Mouse (Mus musculus): ENCODE measurements at regions not wholly inside any gene's neighbourhood (a gene's known extent, or its start where the extent isn't known, plus 50 kb on each side); places are given as distances from the start of the nearest gene placed in this dataset.

DNA sequence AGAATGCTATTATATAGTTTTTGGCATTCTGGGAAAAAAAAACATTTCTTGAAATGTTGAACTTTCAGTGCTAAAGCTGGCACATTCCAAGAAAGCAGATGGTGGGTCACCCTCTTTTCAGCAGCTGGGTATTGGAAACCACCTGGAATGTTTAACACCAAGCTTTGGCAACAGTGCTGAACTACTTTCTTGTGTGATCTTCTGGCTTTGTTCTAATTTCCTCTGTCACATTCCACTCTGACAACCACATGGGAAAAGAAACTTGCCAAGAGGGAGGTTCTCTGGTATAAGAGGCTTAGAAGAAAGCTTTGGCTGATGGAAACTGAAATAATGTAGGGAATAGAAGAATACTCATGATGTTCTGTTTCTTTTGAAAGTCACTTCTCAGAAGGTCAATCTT is 920.4 kb upstream of the Tenm4 start:
- no peak for ATAC-seq (ENCODE audit: insufficient number of reproducible peaks, low FRiP score, low TSS enrichment, low read depth)

DNA sequence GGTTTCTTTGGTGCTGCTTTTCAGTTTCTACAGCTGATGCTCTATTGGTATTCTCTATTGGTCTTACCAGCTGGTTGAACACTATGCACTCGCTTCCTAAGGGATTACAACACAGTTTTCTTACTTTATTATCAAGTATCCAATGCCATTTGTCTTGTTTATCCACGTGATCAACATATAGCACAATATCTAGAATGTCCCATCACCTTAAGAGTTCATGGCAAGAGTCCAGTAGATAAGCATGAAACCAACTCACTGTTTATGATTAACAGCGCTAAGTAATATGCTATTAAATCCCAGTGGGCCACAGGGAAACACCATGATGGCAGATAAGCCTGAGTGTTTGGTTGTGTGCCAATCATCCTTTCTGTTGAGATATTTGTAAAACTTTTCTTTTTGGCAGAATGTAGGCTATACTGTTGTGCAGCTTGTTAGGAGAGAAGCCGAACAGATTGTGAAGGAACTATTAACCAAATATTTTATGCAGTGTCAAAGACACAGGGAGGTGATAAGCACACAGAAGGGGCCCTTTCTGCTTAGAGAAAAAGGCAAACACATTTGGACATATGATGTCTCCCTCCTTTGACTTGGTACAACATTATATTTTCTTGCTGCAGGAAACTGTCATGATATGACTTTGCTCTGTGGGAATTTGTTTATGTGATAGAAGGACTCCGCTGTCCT is 917.0 kb upstream of the Tenm4 start:
- Histone ChIP-seq H3K27ac (replicated peaks; ENCODE audit: low read depth, low read length) (no peak overlapping the region), H3K4me3 (ENCODE audit: low read depth, low read length) (no peak overlapping the region), H3K9me3 (ENCODE audit: control insufficient read depth, low read length) (no peaks in the 10 kb centered on the region), H3K27me3 (ENCODE audit: control insufficient read depth, insufficient read depth, low read length) (no peaks in the 10 kb centered on the region), H3K4me2 (ENCODE audit: low read depth, severe bottlenecking) (no peak overlapping the region), H3K36me3 (ENCODE audit: control insufficient read depth, insufficient read depth, low read length) (no peaks in the 10 kb centered on the region), H3K4me1 (ENCODE audit: control insufficient read depth, insufficient read depth, low read length) (no peaks in the 10 kb centered on the region), H3K9ac (ENCODE audit: low read length) (no peak overlapping the region)
- no peak for DNase-seq (ENCODE audit: low spot score)
- 88% methylated on average over 5 of the region's 5 CpGs for WGBS
- ATAC-seq (ENCODE audit: insufficient number of reproducible peaks, low FRiP score, low TSS enrichment, low read depth), result no peak

More for the DNA sequence above, 920.4 kb upstream of the Tenm4 start:
- no peak for DNase-seq (ENCODE audit: low spot score)
- no peaks in the 10 kb centered on the region for H3K4me1 ChIP-seq (ENCODE audit: control insufficient read depth, insufficient read depth, low read length)
- H3K9me3 ChIP-seq (ENCODE audit: control insufficient read depth, low read length), result no peaks in the 10 kb centered on the region
- H3K9ac ChIP-seq (ENCODE audit: low read length), result no peak overlapping the region
- no peak overlapping the region for H3K27ac ChIP-seq (replicated peaks; ENCODE audit: low read depth, low read length)
- no peaks in the 10 kb centered on the region for H3K27me3 ChIP-seq (ENCODE audit: control insufficient read depth, insufficient read depth, low read length)
- H3K4me2 ChIP-seq (ENCODE audit: low read depth, severe bottlenecking), result no peak overlapping the region
- H3K4me3 ChIP-seq (ENCODE audit: low read depth, low read length), result no peak overlapping the region
- H3K36me3 ChIP-seq (ENCODE audit: control insufficient read depth, insufficient read depth, low read length), result no peaks in the 10 kb centered on the region

DNA sequence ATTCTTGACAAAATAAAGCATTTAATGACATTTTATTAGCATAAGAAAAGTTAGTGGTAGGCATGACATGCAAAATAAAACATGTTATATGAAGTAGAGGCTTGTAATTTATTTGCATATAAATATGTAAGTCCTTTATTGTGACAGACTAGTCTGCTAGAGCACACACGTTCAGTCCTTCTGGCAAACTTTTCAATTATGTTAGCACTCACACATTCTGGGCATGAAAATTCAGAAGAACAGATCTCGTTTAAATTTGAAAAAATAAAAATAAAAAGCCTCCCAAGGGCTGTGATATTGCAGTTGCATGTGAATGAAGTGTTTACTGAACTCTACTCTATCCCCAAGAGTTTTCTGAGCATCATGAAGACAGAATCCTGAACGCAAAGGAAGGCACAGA is 916.1 kb upstream of the Tenm4 start:
- no peaks in the 10 kb centered on the region for H3K4me1 ChIP-seq (ENCODE audit: control insufficient read depth, insufficient read depth, low read length)
- no peaks in the 10 kb centered on the region for H3K36me3 ChIP-seq (ENCODE audit: control insufficient read depth, insufficient read depth, low read length)
- no peak overlapping the region for H3K9ac ChIP-seq (ENCODE audit: low read length)
- H3K9me3 ChIP-seq (ENCODE audit: control insufficient read depth, low read length), result no peaks in the 10 kb centered on the region
- DNase-seq (ENCODE audit: low spot score), result no peak
- 57% methylated on average over 3 of the region's 3 CpGs for WGBS
- no peak for ATAC-seq (ENCODE audit: insufficient number of reproducible peaks, low FRiP score, low TSS enrichment, low read depth)
- H3K4me2 ChIP-seq (ENCODE audit: low read depth, severe bottlenecking), result no peak overlapping the region
- no peak overlapping the region for H3K4me3 ChIP-seq (ENCODE audit: low read depth, low read length)
- H3K27me3 ChIP-seq (ENCODE audit: control insufficient read depth, insufficient read depth, low read length), result no peaks in the 10 kb centered on the region
- H3K27ac ChIP-seq (replicated peaks; ENCODE audit: low read depth, low read length), result no peak overlapping the region

DNA sequence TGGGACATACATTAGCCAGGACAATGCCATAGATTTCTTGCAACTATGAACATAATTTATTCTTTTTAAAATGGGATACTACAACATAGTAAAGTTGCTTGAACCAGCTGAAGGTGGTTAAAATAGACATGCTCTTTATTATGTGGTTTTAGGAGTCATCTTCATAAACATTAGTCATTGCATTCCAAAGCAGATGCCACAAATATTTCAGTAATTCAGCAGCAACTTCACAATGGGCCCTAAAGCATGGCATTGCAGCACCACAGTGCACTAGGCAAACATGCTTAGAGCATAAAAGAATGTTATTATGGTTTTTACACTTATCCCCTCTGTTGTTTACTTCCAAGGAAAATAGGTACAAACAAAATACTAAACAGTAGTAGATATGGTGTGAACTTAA is 915.3 kb upstream of the Tenm4 start:
- H3K27ac ChIP-seq (replicated peaks; ENCODE audit: low read depth, low read length), result no peak overlapping the region
- H3K4me2 ChIP-seq (ENCODE audit: low read depth, severe bottlenecking), result no peak overlapping the region
- H3K27me3 ChIP-seq (ENCODE audit: control insufficient read depth, insufficient read depth, low read length), result no peaks in the 10 kb centered on the region
- no peak for DNase-seq (ENCODE audit: low spot score)
- no peak overlapping the region for H3K4me3 ChIP-seq (ENCODE audit: low read depth, low read length)
- H3K4me1 ChIP-seq (ENCODE audit: control insufficient read depth, insufficient read depth, low read length), result no peaks in the 10 kb centered on the region
- no peaks in the 10 kb centered on the region for H3K36me3 ChIP-seq (ENCODE audit: control insufficient read depth, insufficient read depth, low read length)
- H3K9me3 ChIP-seq (ENCODE audit: control insufficient read depth, low read length), result no peaks in the 10 kb centered on the region
- no peak overlapping the region for H3K9ac ChIP-seq (ENCODE audit: low read length)
- ATAC-seq (ENCODE audit: insufficient number of reproducible peaks, low FRiP score, low TSS enrichment, low read depth), result no peak

DNA sequence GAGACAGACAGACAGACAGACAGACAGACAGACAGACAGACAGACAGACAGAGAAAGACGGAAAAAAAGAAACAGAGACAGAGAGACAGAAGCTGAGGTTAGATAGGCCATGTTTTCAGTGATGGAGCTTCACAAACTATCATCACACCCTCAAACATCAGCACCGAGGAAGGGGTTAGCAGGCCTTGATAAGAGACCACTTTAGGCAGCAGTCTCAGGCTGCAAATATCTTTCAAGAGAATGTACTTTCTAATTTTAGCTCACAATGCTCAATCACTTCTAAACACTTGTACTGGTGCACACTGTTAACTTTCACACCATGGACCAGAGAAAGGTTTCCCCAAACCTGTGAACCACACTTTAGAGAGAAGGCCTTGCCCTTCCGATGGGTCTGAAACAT is 908.1 kb upstream of the Tenm4 start:
- Histone ChIP-seq H3K36me3 (ENCODE audit: control insufficient read depth, insufficient read depth, low read length) (no peaks in the 10 kb centered on the region), H3K9ac (ENCODE audit: low read length) (no peak overlapping the region), H3K4me2 (ENCODE audit: low read depth, severe bottlenecking) (no peak overlapping the region), H3K4me1 (ENCODE audit: control insufficient read depth, insufficient read depth, low read length) (no peaks in the 10 kb centered on the region), H3K27ac (replicated peaks; ENCODE audit: low read depth, low read length) (no peak overlapping the region), H3K4me3 (ENCODE audit: low read depth, low read length) (no peak overlapping the region), H3K27me3 (ENCODE audit: control insufficient read depth, insufficient read depth, low read length) (no peaks in the 10 kb centered on the region), H3K9me3 (ENCODE audit: control insufficient read depth, low read length) (no peaks in the 10 kb centered on the region)
- DNase-seq (ENCODE audit: low spot score) (no peak), ATAC-seq (ENCODE audit: insufficient number of reproducible peaks, low FRiP score, low TSS enrichment, low read depth) (no peak)
- WGBS, result 84% methylated on average over 3 of the region's 3 CpGs

DNA sequence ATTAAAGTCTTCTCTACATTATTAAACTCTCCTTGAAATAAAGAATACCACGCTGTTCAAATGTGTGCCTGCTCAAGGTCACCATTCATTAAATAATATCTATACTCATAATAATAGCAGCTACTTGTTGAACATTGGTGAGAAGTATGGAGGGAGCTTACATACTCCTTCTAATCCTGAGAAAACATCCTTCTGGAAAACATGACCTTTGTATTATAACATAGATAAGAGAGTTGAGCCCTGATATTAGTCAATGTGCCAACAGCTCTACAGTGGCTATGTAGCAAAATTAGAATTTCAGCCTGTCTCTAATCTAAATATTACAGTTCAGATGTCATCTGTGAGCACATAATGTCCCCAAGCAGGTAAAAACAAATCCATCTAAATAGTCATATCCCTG is 893.8 kb upstream of the Tenm4 start:
- H3K27me3 ChIP-seq (ENCODE audit: control insufficient read depth, insufficient read depth, low read length), result no peaks in the 10 kb centered on the region
- H3K4me3 ChIP-seq (ENCODE audit: low read depth, low read length), result no peak overlapping the region
- no peak for ATAC-seq (ENCODE audit: insufficient number of reproducible peaks, low FRiP score, low TSS enrichment, low read depth)
- H3K4me2 ChIP-seq (ENCODE audit: low read depth, severe bottlenecking), result no peak overlapping the region
- no peak for DNase-seq (ENCODE audit: low spot score)
- no peaks in the 10 kb centered on the region for H3K4me1 ChIP-seq (ENCODE audit: control insufficient read depth, insufficient read depth, low read length)
- 96% methylated on average over 1 of the region's 1 CpGs for WGBS
- H3K9ac ChIP-seq (ENCODE audit: low read length), result no peak overlapping the region
- no peaks in the 10 kb centered on the region for H3K36me3 ChIP-seq (ENCODE audit: control insufficient read depth, insufficient read depth, low read length)
- no peak overlapping the region for H3K27ac ChIP-seq (replicated peaks; ENCODE audit: low read depth, low read length)
- H3K9me3 ChIP-seq (ENCODE audit: control insufficient read depth, low read length), result no peaks in the 10 kb centered on the region

DNA sequence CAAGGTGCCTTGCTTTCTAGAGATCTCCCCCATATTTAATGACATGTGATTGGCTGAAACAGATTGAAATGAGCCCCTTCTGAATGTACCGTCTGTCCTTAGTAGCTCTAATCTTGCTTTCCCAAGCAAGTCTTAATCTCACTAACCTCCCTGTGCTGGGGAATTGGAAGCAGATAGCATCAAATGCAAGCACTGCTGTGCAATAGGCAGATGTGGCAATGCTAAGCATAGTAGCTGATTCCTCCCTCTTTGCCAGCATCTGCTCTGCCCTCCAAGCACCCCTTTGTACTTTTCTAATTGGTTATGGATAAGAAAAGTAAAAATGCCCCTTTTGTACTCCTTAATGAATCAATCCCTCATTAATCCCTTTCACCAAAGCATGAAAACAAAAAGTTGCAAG is 857.4 kb upstream of the Tenm4 start:
- DNase-seq (ENCODE audit: low spot score), result no peak
- Histone ChIP-seq H3K27ac (replicated peaks; ENCODE audit: low read depth, low read length) (no peak overlapping the region), H3K4me3 (ENCODE audit: low read depth, low read length) (no peak overlapping the region), H3K9ac (ENCODE audit: low read length) (no peak overlapping the region), H3K36me3 (ENCODE audit: control insufficient read depth, insufficient read depth, low read length) (no peaks in the 10 kb centered on the region), H3K4me2 (ENCODE audit: low read depth, severe bottlenecking) (no peak overlapping the region), H3K4me1 (ENCODE audit: control insufficient read depth, insufficient read depth, low read length) (no peaks in the 10 kb centered on the region), H3K27me3 (ENCODE audit: control insufficient read depth, insufficient read depth, low read length) (no peaks in the 10 kb centered on the region), H3K9me3 (ENCODE audit: control insufficient read depth, low read length) (no peaks in the 10 kb centered on the region)
- 77% methylated on average over 1 of the region's 1 CpGs for WGBS
- no peak for ATAC-seq (ENCODE audit: insufficient number of reproducible peaks, low FRiP score, low TSS enrichment, low read depth)

DNA sequence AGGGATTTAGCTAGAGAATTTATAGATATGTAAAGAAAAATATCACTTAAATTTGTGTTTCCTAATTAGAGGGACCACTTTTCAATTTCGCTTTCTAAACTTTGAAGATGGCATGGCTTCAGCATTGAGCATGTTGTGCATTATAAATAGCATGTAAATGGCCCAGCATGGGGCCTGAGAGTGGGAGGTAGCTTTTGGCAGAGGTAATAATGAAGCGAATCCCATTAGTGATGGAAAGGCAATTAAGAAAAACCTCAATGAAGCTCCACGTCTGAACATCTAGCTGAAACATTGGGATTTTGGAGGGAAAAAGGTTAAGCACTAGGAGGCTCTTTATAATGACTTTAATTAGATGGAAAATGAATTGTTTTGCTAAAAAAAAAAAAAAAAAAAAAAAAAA is 848.0 kb upstream of the Tenm4 start:
- DNase-seq (ENCODE audit: low spot score) (no peak), ATAC-seq (ENCODE audit: insufficient number of reproducible peaks, low FRiP score, low TSS enrichment, low read depth) (no peak)
- no peaks in the 10 kb centered on the region for H3K9me3 ChIP-seq (ENCODE audit: control insufficient read depth, low read length)
- H3K4me1 ChIP-seq (ENCODE audit: control insufficient read depth, insufficient read depth, low read length), result no peaks in the 10 kb centered on the region
- H3K27me3 ChIP-seq (ENCODE audit: control insufficient read depth, insufficient read depth, low read length), result no peaks in the 10 kb centered on the region
- no peak overlapping the region for H3K9ac ChIP-seq (ENCODE audit: low read length)
- WGBS, result 60% methylated on average over 3 of the region's 3 CpGs
- no peaks in the 10 kb centered on the region for H3K36me3 ChIP-seq (ENCODE audit: control insufficient read depth, insufficient read depth, low read length)
- H3K4me2 ChIP-seq (ENCODE audit: low read depth, severe bottlenecking), result no peak overlapping the region
- no peak overlapping the region for H3K4me3 ChIP-seq (ENCODE audit: low read depth, low read length)
- no peak overlapping the region for H3K27ac ChIP-seq (replicated peaks; ENCODE audit: low read depth, low read length)

DNA sequence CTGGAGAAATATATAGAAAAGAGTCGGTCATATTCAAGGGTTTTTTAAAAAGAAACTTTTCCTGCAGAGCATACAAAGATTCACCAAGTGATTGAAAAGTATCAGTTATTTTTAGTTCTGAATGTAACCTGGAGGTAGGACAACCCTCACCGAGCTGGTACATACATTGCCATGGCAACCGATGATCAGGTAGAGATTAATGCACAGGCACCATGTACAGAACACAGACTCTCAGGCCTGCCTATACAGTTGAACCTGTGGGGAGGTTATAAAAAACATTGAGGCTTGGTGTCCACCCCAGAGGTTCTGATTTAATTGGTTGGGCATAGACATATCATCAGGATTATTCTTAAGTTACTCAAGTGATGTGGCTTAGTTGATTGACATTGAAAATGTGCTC is 846.1 kb upstream of the Tenm4 start:
- H3K9me3 ChIP-seq (ENCODE audit: control insufficient read depth, low read length), result no peaks in the 10 kb centered on the region
- no peak overlapping the region for H3K27ac ChIP-seq (replicated peaks; ENCODE audit: low read depth, low read length)
- ATAC-seq (ENCODE audit: insufficient number of reproducible peaks, low FRiP score, low TSS enrichment, low read depth), result no peak
- H3K9ac ChIP-seq (ENCODE audit: low read length), result no peak overlapping the region
- H3K27me3 ChIP-seq (ENCODE audit: control insufficient read depth, insufficient read depth, low read length), result no peaks in the 10 kb centered on the region
- WGBS, result 95% methylated on average over 3 of the region's 3 CpGs
- no peak overlapping the region for H3K4me3 ChIP-seq (ENCODE audit: low read depth, low read length)
- H3K4me2 ChIP-seq (ENCODE audit: low read depth, severe bottlenecking), result no peak overlapping the region
- no peak for DNase-seq (ENCODE audit: low spot score)
- H3K36me3 ChIP-seq (ENCODE audit: control insufficient read depth, insufficient read depth, low read length), result no peaks in the 10 kb centered on the region
- no peaks in the 10 kb centered on the region for H3K4me1 ChIP-seq (ENCODE audit: control insufficient read depth, insufficient read depth, low read length)

Data from limb, embryonic 11.5 days (tissue).